Mouse (Mus musculus) lung, embryonic 15.5 days (tissue): ENCODE data around the gene Rtbdn. TPM values are rescaled to one million over a fixed set of nuclear protein-coding genes. Genes with fewer than 3 reads are reported as not detected.

ENCODE experiments used
- ATAC-seq: fragments of 200-750 bp; cut with Nextera tagmentation; 2 replicates; pipeline ENCODE4 v1.8.0; 2017; ENCODE audit warnings: moderate number of reproducible peaks, borderline replicate concordance; ENCODE audit not compliant: low FRiP score, low TSS enrichment; ENCODE audit errors: extremely low read depth
- H3K27ac ChIP-seq: fragments of 300-500 bp; sonication (generic); 2 replicates; pipeline ENCODE4 v1.5.1; 2015; ENCODE audit warnings: moderate library complexity, mild to moderate bottlenecking, inconsistent platforms
- H3K27me3 ChIP-seq: fragments of 300-500 bp; sonication (generic); 2 replicates; pipeline ENCODE4 v1.6.1; 2015; ENCODE audit warnings: inconsistent platforms
- H3K36me3 ChIP-seq: fragments of 300-500 bp; sonication (generic); 2 replicates; pipeline ENCODE4 v1.6.1; 2015; ENCODE audit warnings: inconsistent platforms
- H3K4me1 ChIP-seq: fragments of 300-500 bp; sonication (generic); 2 replicates; pipeline ENCODE4 v1.6.1; 2015; ENCODE audit warnings: inconsistent platforms
- H3K4me2 ChIP-seq: fragments of 300-500 bp; sonication (generic); 2 replicates; pipeline ENCODE4 v1.6.1; 2015; ENCODE audit warnings: inconsistent platforms, mild to moderate bottlenecking, moderate library complexity
- H3K4me3 ChIP-seq: fragments of 300-500 bp; sonication (generic); 2 replicates; pipeline ENCODE4 v1.5.1; 2015; ENCODE audit warnings: mild to moderate bottlenecking, inconsistent platforms
- H3K9ac ChIP-seq: fragments of 300-500 bp; sonication (generic); 2 replicates; pipeline ENCODE4 v1.6.1; 2015; ENCODE audit warnings: inconsistent platforms
- H3K9me3 ChIP-seq: fragments of 300-500 bp; sonication (generic); 2 replicates; pipeline ENCODE4 v1.6.1; 2016; ENCODE audit warnings: inconsistent platforms
- WGBS: fragments of 180-500 bp; shearing (Covaris S2); methylation state at CpG from one replicate; pipeline ENCODE4 v1.1.7; 2015; 5-methylcytosine and 5-hydroxymethylcytosine counted together
- polyA plus RNA-seq: library from polyadenylated mRNA; unstranded; fragments of >200 nt; fragmentation: Nextera tagmentation; extraction: Ambion mirVana; gene quantifications from 2 replicates; pipeline ENCODE4 v1.2.1, GENCODE M21; 2015

The Rtbdn gene
- polyA plus RNA-seq, 1 experiment from 2014 or later: 0.12 TPM

DNA sequence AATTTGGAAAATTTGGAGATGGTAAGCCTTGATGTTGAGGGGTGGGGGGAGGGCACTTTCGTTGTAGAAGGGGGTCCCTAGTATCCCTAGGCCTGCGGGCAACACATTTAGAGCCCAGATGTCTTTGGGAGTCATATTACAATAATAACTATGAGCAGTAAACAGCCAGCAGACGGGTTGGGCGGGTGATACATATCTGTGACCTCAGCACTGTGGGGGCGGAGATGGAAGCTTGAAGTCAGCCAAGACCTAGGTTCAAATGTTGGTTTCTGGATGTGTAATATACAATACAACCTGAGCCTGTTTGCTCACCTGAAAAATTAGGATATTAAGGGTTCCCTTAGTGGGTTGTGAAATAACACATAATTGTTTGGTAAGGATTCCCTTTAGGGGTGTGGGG, 36.8 kb upstream of the Rtbdn start:
- H3K27ac ChIP-seq: no peak overlapping the region
- no peak overlapping the region for H3K9ac ChIP-seq
- 61% methylated on average over 5 of the region's 5 CpGs for whole genome bisulfite sequencing
- H3K4me1 ChIP-seq: peaks cover 22% of the 10 kb centered on the region
- ATAC-seq: no peak
- peaks cover 42% of the 10 kb centered on the region for H3K27me3 ChIP-seq
- H3K4me3 ChIP-seq: no peak overlapping the region
- peak overlapping the region; percentile 86; the same call in 1 of the 2 replicates for H3K4me2 ChIP-seq
- no peaks in the 10 kb centered on the region for H3K9me3 ChIP-seq
- H3K36me3 ChIP-seq: no peaks in the 10 kb centered on the region

- Histone ChIP-seq H3K27ac (no peak overlapping the region), H3K36me3 (no peaks in the 10 kb centered on the region; the same call in 1 of the 2 replicates), H3K4me3 (no peak overlapping the region), H3K9me3 (no peaks in the 10 kb centered on the region), H3K4me1 (peaks cover 22% of the 10 kb centered on the region), H3K9ac (no peak overlapping the region), H3K4me2 (no peak overlapping the region), H3K27me3 (peaks cover 47% of the 10 kb centered on the region)
- 72% methylated on average over 6 of the region's 6 CpGs for WGBS
- ATAC-seq: no peak
These were observed 36.2 kb upstream of the Rtbdn start for GRCm38 (mm10) chr8:84910551-84910950.

- no peak for ATAC-seq
- Histone ChIP-seq H3K9ac (no peak overlapping the region), H3K27ac (no peak overlapping the region), H3K36me3 (no peaks in the 10 kb centered on the region; the same call in 1 of the 2 replicates), H3K4me1 (peaks cover 22% of the 10 kb centered on the region), H3K27me3 (peaks cover 52% of the 10 kb centered on the region), H3K9me3 (no peaks in the 10 kb centered on the region), H3K4me2 (no peak overlapping the region), H3K4me3 (no peak overlapping the region)
- 80% methylated on average over 9 of the region's 9 CpGs for WGBS
These were observed 34.9 kb upstream of the Rtbdn start for GRCm38 (mm10) chr8:84911854-84912253.

- peaks cover 54% of the 10 kb centered on the region for H3K27me3 ChIP-seq
- H3K4me1 ChIP-seq: peaks cover 22% of the 10 kb centered on the region
- 0 out of 2 replicates have a peak overlapping the region, but pooled peaks have one; percentile 36 for H3K9ac ChIP-seq
- H3K9me3 ChIP-seq: no peaks in the 10 kb centered on the region
- no peak for ATAC-seq
- H3K4me3 ChIP-seq: peak overlapping the region; percentile 43
- no peak overlapping the region for H3K27ac ChIP-seq
- no peaks in the 10 kb centered on the region; the same call in 1 of the 2 replicates for H3K36me3 ChIP-seq
- peak overlapping the region; percentile 75 for H3K4me2 ChIP-seq
- whole genome bisulfite sequencing: 17% methylated on average over 27 of the region's 27 CpGs
These were observed 34.4 kb upstream of the Rtbdn start for GRCm38 (mm10) chr8:84912391-84912790.

DNA sequence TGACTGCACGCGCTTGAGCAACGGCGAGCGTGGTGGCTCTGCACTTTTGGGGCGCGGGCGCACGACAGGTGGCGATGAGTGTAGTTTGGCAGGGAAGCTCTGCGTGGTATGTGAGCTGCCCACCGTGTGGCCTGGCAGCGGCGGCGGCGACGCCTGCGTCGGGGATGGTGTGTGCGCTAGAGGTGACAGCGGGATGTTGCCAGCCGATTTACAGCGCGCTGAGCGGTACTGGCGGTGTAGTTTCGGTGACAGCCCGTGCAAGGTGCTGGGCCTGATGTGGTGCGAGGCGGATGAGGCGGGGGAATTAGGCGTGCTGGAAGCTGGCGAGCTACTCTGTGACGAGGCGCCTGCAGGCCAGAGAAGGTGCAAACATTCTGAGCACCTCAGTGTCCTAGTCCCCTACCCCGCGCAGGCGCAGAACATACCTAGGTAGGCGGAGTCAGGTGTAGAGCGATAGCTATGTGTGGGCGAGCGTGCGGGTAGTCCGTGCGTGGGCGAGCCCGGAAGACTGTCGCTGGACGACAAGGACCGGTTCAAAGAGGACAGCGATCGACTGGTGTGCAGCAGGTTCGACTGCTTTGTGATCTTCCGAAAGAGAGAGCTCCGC, 33.8 kb upstream of the Rtbdn start:
- peak; percentile 43 for ATAC-seq
- 1% methylated on average over 55 of the region's 55 CpGs for WGBS
- no peaks in the 10 kb centered on the region; the same call in 1 of the 2 replicates for H3K36me3 ChIP-seq
- peak overlapping the region; percentile 75 for H3K4me2 ChIP-seq
- peak overlapping the region; percentile 36 for H3K9ac ChIP-seq
- peaks cover 22% of the 10 kb centered on the region for H3K4me1 ChIP-seq
- peaks cover 60% of the 10 kb centered on the region for H3K27me3 ChIP-seq
- no peaks in the 10 kb centered on the region for H3K9me3 ChIP-seq
- peak overlapping the region; percentile 43 for H3K4me3 ChIP-seq
- H3K27ac ChIP-seq: peak overlapping the region; percentile 29; the same call in 1 of the 2 replicates

DNA sequence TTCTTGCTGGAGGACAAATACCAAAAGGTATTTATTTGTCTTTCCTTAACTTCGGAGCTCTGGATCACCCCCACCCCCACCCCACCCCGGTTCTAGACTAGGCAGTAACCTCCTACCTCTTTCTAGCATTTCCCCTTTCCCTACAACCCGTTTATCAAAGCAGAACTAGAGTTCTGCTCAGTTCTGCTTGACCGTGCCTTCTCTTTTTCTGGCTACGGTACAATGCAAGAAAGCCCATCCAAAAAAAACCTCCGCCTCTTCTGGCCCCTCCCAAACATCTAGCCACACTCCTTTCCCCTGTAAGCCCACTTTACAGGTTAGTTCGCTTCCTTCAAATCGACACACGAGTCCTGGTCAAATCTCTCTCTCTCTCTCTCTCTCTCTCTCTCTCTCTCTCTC, 33.3 kb upstream of the Rtbdn start:
- WGBS: 7% methylated on average over 9 of the region's 9 CpGs
- Histone ChIP-seq H3K9me3 (no peaks in the 10 kb centered on the region), H3K36me3 (no peaks in the 10 kb centered on the region; the same call in 1 of the 2 replicates), H3K4me2 (peak overlapping the region; percentile 75), H3K4me1 (peaks cover 22% of the 10 kb centered on the region), H3K4me3 (peak overlapping the region; percentile 43), H3K27ac (peak overlapping the region; percentile 29; the same call in 1 of the 2 replicates), H3K27me3 (peaks cover 65% of the 10 kb centered on the region), H3K9ac (peak overlapping the region; percentile 36)
- ATAC-seq: no peak

DNA sequence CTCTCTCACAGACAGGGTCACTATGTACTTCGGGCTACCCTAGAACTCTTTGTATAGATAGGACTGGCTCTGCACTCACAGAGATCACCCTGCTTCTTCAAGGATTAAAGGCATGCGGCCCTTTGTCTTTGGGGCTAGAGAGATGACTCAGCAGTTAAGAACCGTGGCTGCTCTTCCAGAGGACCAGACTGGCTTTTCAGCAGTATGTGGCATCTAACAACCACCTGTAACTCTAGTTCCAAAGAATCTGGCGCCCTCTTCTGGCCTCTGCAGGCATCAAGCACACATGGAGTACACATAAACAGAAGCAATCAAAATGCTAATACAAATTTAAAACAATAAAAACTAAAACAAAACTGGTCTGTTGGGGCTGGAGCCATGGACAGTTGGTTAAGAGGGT, 32.8 kb upstream of the Rtbdn start:
- no peak for ATAC-seq
- Histone ChIP-seq H3K9ac (no peak overlapping the region), H3K36me3 (no peaks in the 10 kb centered on the region; the same call in 1 of the 2 replicates), H3K4me1 (peaks cover 19% of the 10 kb centered on the region), H3K4me3 (peak overlapping the region; percentile 43; the same call in 1 of the 2 replicates), H3K27ac (no peak overlapping the region), H3K27me3 (peaks cover 68% of the 10 kb centered on the region), H3K4me2 (peak overlapping the region; percentile 75), H3K9me3 (no peaks in the 10 kb centered on the region)
- 20% methylated on average over 4 of the region's 4 CpGs for WGBS

DNA sequence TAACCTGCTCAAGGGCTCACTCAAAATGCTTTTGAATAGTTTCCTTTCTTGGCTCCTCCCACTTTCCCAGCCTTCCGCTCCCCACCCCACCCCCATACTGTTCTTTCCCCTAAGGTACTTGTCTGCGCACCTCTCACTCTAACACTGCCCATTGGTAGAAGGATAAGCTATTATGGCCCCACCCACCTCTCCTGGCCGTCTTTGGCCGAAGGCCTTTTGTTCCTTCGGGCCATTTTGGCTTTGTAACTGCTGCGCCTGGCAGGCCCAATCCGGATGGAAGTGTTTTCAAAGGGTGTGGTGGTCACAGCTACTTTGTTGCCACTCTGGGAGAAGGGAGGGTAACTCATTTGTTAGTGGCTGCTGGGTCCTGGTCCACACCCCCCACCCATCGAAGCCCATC, 31.5 kb upstream of the Rtbdn start:
- H3K36me3 ChIP-seq: no peaks in the 10 kb centered on the region; the same call in 1 of the 2 replicates
- no peak for ATAC-seq
- peaks cover 65% of the 10 kb centered on the region for H3K27me3 ChIP-seq
- no peaks in the 10 kb centered on the region for H3K9me3 ChIP-seq
- H3K4me3 ChIP-seq: no peak overlapping the region
- H3K4me1 ChIP-seq: peaks cover 14% of the 10 kb centered on the region
- 83% methylated on average over 8 of the region's 8 CpGs for WGBS
- no peak overlapping the region for H3K27ac ChIP-seq
- H3K4me2 ChIP-seq: no peak overlapping the region
- H3K9ac ChIP-seq: no peak overlapping the region

DNA sequence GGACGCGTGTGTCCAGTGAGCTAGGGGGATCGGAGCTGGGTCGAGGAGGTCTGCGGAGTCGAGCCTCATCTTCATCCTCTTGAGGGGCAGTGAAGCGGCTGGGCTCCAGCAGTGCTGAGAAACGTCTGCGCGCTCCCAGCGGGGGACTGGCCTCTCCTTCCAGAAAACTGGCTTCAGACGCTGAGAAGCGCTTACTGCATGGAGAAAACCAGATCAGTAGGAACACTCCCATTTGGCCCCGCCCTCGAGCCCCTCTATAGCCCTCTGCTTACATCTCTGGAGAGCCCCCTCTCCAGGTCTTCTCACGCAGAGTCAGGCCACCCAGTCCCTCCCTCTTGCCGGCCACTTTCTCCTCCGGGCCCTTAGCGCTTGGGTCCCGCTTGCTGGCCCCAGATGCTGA, 29.0 kb upstream of the Rtbdn start:
- H3K27me3 ChIP-seq: peaks cover 45% of the 10 kb centered on the region
- 34% methylated on average over 20 of the region's 20 CpGs for WGBS

DNA sequence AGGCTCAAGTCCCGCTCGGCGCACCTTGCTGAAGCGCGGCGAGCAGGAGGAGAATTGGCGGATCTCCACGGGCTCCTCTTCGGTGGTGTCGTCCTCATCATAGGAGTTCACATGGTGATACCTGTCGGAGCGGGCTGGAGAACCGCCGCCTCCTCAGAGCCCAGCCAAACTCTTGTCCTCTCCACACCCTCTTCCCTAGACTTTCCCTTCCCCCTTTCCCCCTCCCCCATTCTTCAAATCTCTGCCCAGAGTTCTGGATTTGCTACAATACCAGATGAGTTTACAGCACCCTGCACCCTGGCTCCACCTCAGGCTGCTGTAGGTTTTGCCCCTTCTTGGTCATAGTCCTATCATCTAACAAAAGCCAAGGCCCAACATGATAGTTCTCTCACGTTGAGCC, 28.1 kb upstream of the Rtbdn start:
- no peaks in the 10 kb centered on the region for H3K4me1 ChIP-seq
- H3K9me3 ChIP-seq: no peaks in the 10 kb centered on the region
- H3K27ac ChIP-seq: no peak overlapping the region
- H3K9ac ChIP-seq: no peak overlapping the region
- WGBS: 83% methylated on average over 15 of the region's 15 CpGs
- H3K4me2 ChIP-seq: no peak overlapping the region
- no peak for ATAC-seq
- no peak overlapping the region for H3K4me3 ChIP-seq
- H3K27me3 ChIP-seq: peaks cover 40% of the 10 kb centered on the region
- H3K36me3 ChIP-seq: no peaks in the 10 kb centered on the region; the same call in 1 of the 2 replicates

More for the DNA sequence above, 29.0 kb upstream of the Rtbdn start:
- H3K4me2 ChIP-seq: no peak overlapping the region
- H3K4me1 ChIP-seq: peaks cover 8% of the 10 kb centered on the region
- no peak overlapping the region for H3K27ac ChIP-seq
- H3K9ac ChIP-seq: no peak overlapping the region
- H3K36me3 ChIP-seq: no peaks in the 10 kb centered on the region; the same call in 1 of the 2 replicates
- ATAC-seq: no peak
- H3K4me3 ChIP-seq: no peak overlapping the region
- no peaks in the 10 kb centered on the region for H3K9me3 ChIP-seq

DNA sequence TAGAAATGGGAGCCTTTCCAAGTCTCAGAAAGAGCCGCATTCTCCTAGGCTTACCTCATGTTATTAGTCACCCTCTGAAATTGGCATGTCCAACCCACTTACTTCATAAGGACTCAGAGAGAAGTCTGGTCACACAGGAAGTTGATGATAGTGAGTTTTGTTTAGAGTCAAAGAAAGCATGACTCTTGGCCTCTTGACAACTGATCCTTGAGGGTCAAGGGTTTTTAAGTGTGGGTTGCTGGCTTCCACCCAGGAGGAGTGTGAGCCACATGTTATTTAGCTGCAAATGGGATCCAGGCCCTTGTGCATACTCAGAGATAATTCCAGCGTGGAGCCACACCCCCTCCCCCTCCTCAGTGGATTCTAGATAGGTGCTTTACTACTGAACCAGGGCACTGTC, 25.2 kb upstream of the Rtbdn start:
- Histone ChIP-seq H3K4me2 (no peak overlapping the region), H3K9me3 (no peaks in the 10 kb centered on the region), H3K4me3 (no peak overlapping the region), H3K9ac (no peak overlapping the region), H3K27ac (no peak overlapping the region), H3K36me3 (no peaks in the 10 kb centered on the region; the same call in 1 of the 2 replicates), H3K4me1 (no peaks in the 10 kb centered on the region), H3K27me3 (peaks cover 31% of the 10 kb centered on the region)
- ATAC-seq: 0 out of 2 replicates have a peak, but pooled peaks have one; percentile 39
- 55% methylated on average over 2 of the region's 2 CpGs for WGBS

DNA sequence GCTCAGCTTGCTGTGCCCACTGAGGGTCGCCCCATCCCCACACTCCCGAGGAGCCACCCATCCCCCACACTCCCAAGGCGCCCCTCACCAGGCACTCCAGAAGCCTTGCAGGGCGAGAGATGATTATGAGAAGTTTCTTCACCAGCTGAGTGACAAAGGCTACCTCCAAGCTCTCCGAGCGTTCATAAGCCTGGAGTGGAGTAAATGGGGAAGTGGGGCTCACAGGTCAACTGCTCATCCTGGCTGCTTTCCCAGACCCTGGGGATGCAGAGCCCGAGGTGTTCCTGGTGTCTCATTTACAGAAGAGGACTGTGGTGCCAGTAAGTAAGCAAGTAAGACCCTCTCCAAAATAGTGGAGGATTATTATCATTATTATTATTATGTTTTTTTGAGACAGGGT, 21.2 kb upstream of the Rtbdn start:
- Histone ChIP-seq H3K4me1 (peaks cover 8% of the 10 kb centered on the region; the same call in 1 of the 2 replicates), H3K27ac (no peak overlapping the region), H3K4me2 (no peak overlapping the region), H3K4me3 (no peak overlapping the region), H3K9ac (no peak overlapping the region), H3K9me3 (no peaks in the 10 kb centered on the region), H3K27me3 (peaks cover 30% of the 10 kb centered on the region), H3K36me3 (no peaks in the 10 kb centered on the region)
- 46% methylated on average over 7 of the region's 7 CpGs for WGBS
- no peak for ATAC-seq
